Mouse (Mus musculus) neural tube, embryonic 13.5 days (tissue): Measurements from ENCODE around the gene Tctn1. TPM values are rescaled to one million over a fixed set of nuclear protein-coding genes. Genes with fewer than 3 reads are reported as not detected.
"Not testable (repeated sequence)": the region's sequence is repeated elsewhere in the genome, so short reads cannot be mapped to it uniquely, and the experiment has no call there.

Experiments
- ATAC-seq: fragments of 200-750 bp; cut with Nextera tagmentation; 2 replicates; pipeline ENCODE4 v1.8.0; 2017; ENCODE audit warnings: low read depth, mild to moderate bottlenecking, moderate TSS enrichment, moderate library complexity
- H3K27ac ChIP-seq: fragments of 300-500 bp; sonication (generic); replicated peaks from 2 replicates; pipeline ENCODE4 v1.5.1; 2015; ENCODE audit warnings: moderate library complexity, mild to moderate bottlenecking, inconsistent platforms
- H3K27me3 ChIP-seq: fragments of 300-500 bp; sonication (generic); 2 replicates; pipeline ENCODE4 v1.6.1; 2015; ENCODE audit warnings: mild to moderate bottlenecking, inconsistent platforms
- H3K36me3 ChIP-seq: fragments of 300-500 bp; sonication (generic); 2 replicates; pipeline ENCODE4 v1.6.1; 2015; ENCODE audit warnings: mild to moderate bottlenecking, inconsistent platforms
- H3K4me1 ChIP-seq: fragments of 300-500 bp; sonication (generic); replicated peaks from 2 replicates; pipeline ENCODE4 v1.6.1; 2015; ENCODE audit warnings: inconsistent platforms
- H3K4me2 ChIP-seq: fragments of 300-500 bp; sonication (generic); 2 replicates; pipeline ENCODE4 v1.6.1; 2015; ENCODE audit warnings: inconsistent platforms, mild to moderate bottlenecking, moderate library complexity
- H3K4me3 ChIP-seq: fragments of 300-500 bp; sonication (generic); 2 replicates; pipeline ENCODE4 v1.5.1; 2015; ENCODE audit warnings: mild to moderate bottlenecking, inconsistent platforms
- H3K9ac ChIP-seq: fragments of 300-500 bp; sonication (generic); 2 replicates; pipeline ENCODE4 v1.6.1; 2015; ENCODE audit warnings: moderate library complexity, mild to moderate bottlenecking, inconsistent platforms
- H3K9me3 ChIP-seq: fragments of 300-500 bp; sonication (generic); 2 replicates; pipeline ENCODE4 v1.6.1; 2016; ENCODE audit warnings: inconsistent platforms
- WGBS: fragments of 180-500 bp; shearing (Covaris S2); methylation state at CpG from one replicate; pipeline ENCODE4 v1.1.7; 2015; 5-methylcytosine and 5-hydroxymethylcytosine counted together
- polyA plus RNA-seq: library from polyadenylated mRNA; unstranded; fragments of >200 nt; fragmentation: Nextera tagmentation; extraction: Ambion mirVana; gene quantifications from 2 replicates; pipeline ENCODE4 v1.2.1, GENCODE M21; 2015

Tctn1 gene
- polyA plus RNA-seq, 1 experiment from 2014 or later, result 4.8 TPM

- H3K9me3 ChIP-seq, result no peaks in the 10 kb centered on the region
- no peak overlapping the region for H3K27ac ChIP-seq
- H3K4me2 ChIP-seq, result no peak overlapping the region
- no peak overlapping the region for H3K9ac ChIP-seq
- H3K4me1 ChIP-seq, result no peaks in the 10 kb centered on the region
- no peak for ATAC-seq
- H3K4me3 ChIP-seq, result no peak overlapping the region
- H3K27me3 ChIP-seq, result no peaks in the 10 kb centered on the region
- WGBS, result 67% methylated on average over 4 of the region's 4 CpGs
- no peaks in the 10 kb centered on the region for H3K36me3 ChIP-seq
These were observed 35.5 kb downstream of the Tctn1 start for GRCm38 (mm10) chr5:122228772-122229171.

- no peak overlapping the region for H3K27ac ChIP-seq
- no peak for ATAC-seq
- H3K4me1 ChIP-seq, result no peaks in the 10 kb centered on the region
- WGBS, result 80% methylated on average over 3 of the region's 3 CpGs
- H3K9ac ChIP-seq, result no peak overlapping the region
- no peak overlapping the region for H3K4me2 ChIP-seq
- H3K36me3 ChIP-seq, result no peaks in the 10 kb centered on the region
- H3K4me3 ChIP-seq, result no peak overlapping the region
- H3K27me3 ChIP-seq, result no peaks in the 10 kb centered on the region
- H3K9me3 ChIP-seq, result no peaks in the 10 kb centered on the region
These were observed 35.9 kb downstream of the Tctn1 start for GRCm38 (mm10) chr5:122228271-122228765.

GRCm38 (mm10) chr5:122224291-122224690 is 40.0 kb downstream of the Tctn1 start:
- Histone ChIP-seq H3K9me3 (no peaks in the 10 kb centered on the region), H3K4me2 (no peak overlapping the region), H3K4me1 (no peaks in the 10 kb centered on the region), H3K27ac (no peak overlapping the region), H3K36me3 (no peaks in the 10 kb centered on the region), H3K27me3 (no peaks in the 10 kb centered on the region), H3K9ac (no peak overlapping the region), H3K4me3 (no peak overlapping the region)
- WGBS, result 97% methylated on average over 2 of the region's 2 CpGs
- ATAC-seq, result no peak

GRCm38 (mm10) chr5:122221085-122221484 is 43.2 kb downstream of the Tctn1 start:
- Histone ChIP-seq H3K9me3 (no peaks in the 10 kb centered on the region), H3K27me3 (no peaks in the 10 kb centered on the region), H3K36me3 (no peaks in the 10 kb centered on the region), H3K4me1 (no peaks in the 10 kb centered on the region), H3K27ac (no peak overlapping the region), H3K4me2 (no peak overlapping the region), H3K4me3 (no peak overlapping the region), H3K9ac (no peak overlapping the region)
- ATAC-seq, result no peak
- WGBS, result 92% methylated on average over 4 of the region's 4 CpGs

GRCm38 (mm10) chr5:122219655-122220629 is 44.3 kb downstream of the Tctn1 start:
- no peak overlapping the region for H3K27ac ChIP-seq
- H3K9ac ChIP-seq, result no peak overlapping the region
- no peak overlapping the region for H3K4me2 ChIP-seq
- H3K27me3 ChIP-seq, result no peaks in the 10 kb centered on the region
- ATAC-seq, result no peak
- H3K4me3 ChIP-seq, result no peak overlapping the region
- no peaks in the 10 kb centered on the region for H3K9me3 ChIP-seq
- H3K4me1 ChIP-seq, result no peaks in the 10 kb centered on the region
- WGBS, result 72% methylated on average over 18 of the region's 18 CpGs
- H3K36me3 ChIP-seq, result no peaks in the 10 kb centered on the region

GRCm38 (mm10) chr5:122218928-122219327 is 45.3 kb downstream of the Tctn1 start:
- no peaks in the 10 kb centered on the region for H3K36me3 ChIP-seq
- no peak overlapping the region for H3K4me3 ChIP-seq
- H3K27me3 ChIP-seq, result no peaks in the 10 kb centered on the region
- no peak overlapping the region for H3K4me2 ChIP-seq
- H3K9me3 ChIP-seq, result no peaks in the 10 kb centered on the region
- 82% methylated on average over 7 of the region's 7 CpGs for WGBS
- no peak overlapping the region for H3K27ac ChIP-seq
- H3K9ac ChIP-seq, result no peak overlapping the region
- ATAC-seq, result no peak
- no peaks in the 10 kb centered on the region for H3K4me1 ChIP-seq

GRCm38 (mm10) chr5:122218109-122218905 is 46.0 kb downstream of the Tctn1 start:
- Histone ChIP-seq H3K27me3 (no peaks in the 10 kb centered on the region), H3K9me3 (no peaks in the 10 kb centered on the region), H3K4me3 (no peak overlapping the region), H3K4me1 (no peaks in the 10 kb centered on the region), H3K36me3 (no peaks in the 10 kb centered on the region), H3K4me2 (no peak overlapping the region), H3K27ac (no peak overlapping the region), H3K9ac (no peak overlapping the region)
- no peak for ATAC-seq
- 87% methylated on average over 12 of the region's 12 CpGs for WGBS

- H3K4me2 ChIP-seq, result no peak overlapping the region
- no peak for ATAC-seq
- no peaks in the 10 kb centered on the region for H3K27me3 ChIP-seq
- WGBS, result 97% methylated on average over 6 of the region's 6 CpGs
- no peaks in the 10 kb centered on the region for H3K9me3 ChIP-seq
- no peak overlapping the region for H3K9ac ChIP-seq
- H3K36me3 ChIP-seq, result no peaks in the 10 kb centered on the region
- no peaks in the 10 kb centered on the region for H3K4me1 ChIP-seq
- H3K4me3 ChIP-seq, result no peak overlapping the region
- H3K27ac ChIP-seq, result no peak overlapping the region
These were observed 46.6 kb downstream of the Tctn1 start for GRCm38 (mm10) chr5:122217636-122218035.

GRCm38 (mm10) chr5:122213861-122214260 is 50.4 kb downstream of the Tctn1 start:
- no peak overlapping the region for H3K9ac ChIP-seq
- H3K27ac ChIP-seq, result no peak overlapping the region
- no peaks in the 10 kb centered on the region for H3K27me3 ChIP-seq
- H3K9me3 ChIP-seq, result no peaks in the 10 kb centered on the region
- H3K4me2 ChIP-seq, result no peak overlapping the region
- H3K4me1 ChIP-seq, result peaks cover 14% of the 10 kb centered on the region
- WGBS, result 87% methylated on average over 6 of the region's 6 CpGs
- no peak for ATAC-seq
- no peaks in the 10 kb centered on the region for H3K36me3 ChIP-seq
- no peak overlapping the region for H3K4me3 ChIP-seq

- H3K9me3 ChIP-seq, H3K4me3 ChIP-seq, H3K27ac ChIP-seq, H3K27me3 ChIP-seq, H3K4me2 ChIP-seq, ATAC-seq, H3K9ac ChIP-seq, H3K36me3 ChIP-seq: not testable (repeated sequence)
- peaks cover 15% of the 10 kb centered on the region for H3K4me1 ChIP-seq
- 90% methylated on average over 1 of the region's 1 CpGs for WGBS
These were observed 51.4 kb downstream of the Tctn1 start for GRCm38 (mm10) chr5:122212820-122213219.

- no peak overlapping the region for H3K9ac ChIP-seq
- WGBS, result 89% methylated on average over 8 of the region's 8 CpGs
- peaks cover 15% of the 10 kb centered on the region for H3K4me1 ChIP-seq
- ATAC-seq, result no peak
- H3K36me3 ChIP-seq, result no peaks in the 10 kb centered on the region
- no peak overlapping the region for H3K4me3 ChIP-seq
- H3K4me2 ChIP-seq, result no peak overlapping the region
- H3K27ac ChIP-seq, result no peak overlapping the region
- no peaks in the 10 kb centered on the region for H3K27me3 ChIP-seq
- H3K9me3 ChIP-seq, result no peaks in the 10 kb centered on the region
These were observed 52.1 kb downstream of the Tctn1 start for GRCm38 (mm10) chr5:122212125-122212524.

- no peak for ATAC-seq
- no peaks in the 10 kb centered on the region for H3K27me3 ChIP-seq
- H3K4me3 ChIP-seq, result no peak overlapping the region
- H3K9me3 ChIP-seq, result no peaks in the 10 kb centered on the region
- no peak overlapping the region for H3K4me2 ChIP-seq
- peaks cover 15% of the 10 kb centered on the region for H3K4me1 ChIP-seq
- no peaks in the 10 kb centered on the region for H3K36me3 ChIP-seq
- H3K27ac ChIP-seq, result no peak overlapping the region
- 91% methylated on average over 8 of the region's 8 CpGs for WGBS
- H3K9ac ChIP-seq, result no peak overlapping the region
These were observed 53.4 kb downstream of the Tctn1 start for GRCm38 (mm10) chr5:122210890-122211289.
